Mouse (Mus musculus) megakaryocyte, embryonic 14.5 days (primary cell): Measurements from ENCODE around the gene Gm14692. TPM values are rescaled to one million over a fixed set of nuclear protein-coding genes. Genes with fewer than 3 reads are reported as not detected.
"Not testable (repeated sequence)": the region's sequence is repeated elsewhere in the genome, so short reads cannot be mapped to it uniquely, and the experiment has no call there.

Experiments
- H3K27me3 ChIP-seq: replicated peaks from 2 replicates; pipeline ENCODE3; 2012; ENCODE audit warnings: inconsistent platforms
- H3K36me3 ChIP-seq: replicated peaks from 2 replicates; pipeline ENCODE3; 2012; ENCODE audit warnings: low read length, inconsistent platforms, mixed read lengths
- H3K4me1 ChIP-seq: 2 replicates; pipeline ENCODE4 v1.6.1; 2012; ENCODE audit warnings: inconsistent platforms
- H3K4me3 ChIP-seq: replicated peaks from 2 replicates; pipeline ENCODE3; 2012; ENCODE audit warnings: moderate library complexity, mild to moderate bottlenecking, inconsistent platforms
- H3K9me3 ChIP-seq: 2 replicates; pipeline ENCODE4 v1.6.1; 2012; ENCODE audit warnings: inconsistent platforms
- polyA plus RNA-seq: library from polyadenylated mRNA; stranded (reverse); fragments of >175 nt; gene quantifications from 2 replicates; pipeline ENCODE4 v1.2.3, GENCODE M21; 2012; ENCODE audit warnings: low replicate concordance; ENCODE audit not compliant: insufficient read depth

Gm14692 gene
- not detected in 2 replicates for polyA plus RNA-seq

DNA sequence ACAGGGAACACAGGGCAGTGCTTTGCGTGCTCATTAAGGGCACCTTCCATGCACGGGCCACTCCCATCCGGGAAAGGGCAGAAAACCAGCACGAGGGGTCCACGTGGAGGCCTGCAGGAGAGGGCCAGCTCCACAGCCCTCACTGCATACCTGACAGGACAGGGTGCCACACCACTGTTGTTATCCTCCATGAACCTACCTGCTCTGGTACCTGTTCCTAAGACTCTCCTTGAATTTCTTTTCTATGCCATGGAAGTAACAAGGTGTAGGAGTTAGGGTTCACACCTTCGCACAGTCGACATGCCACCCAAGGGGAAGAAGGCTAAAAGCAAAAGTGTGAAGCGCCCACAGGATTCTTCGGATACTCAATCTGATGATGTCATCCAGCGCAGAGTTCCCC lies at the start of gene Gm14692:
Gm14692 (plus strand) TSS at position 301 of the 400 bp plus-strand sequence.
- H3K9me3 ChIP-seq, H3K27me3 ChIP-seq, H3K36me3 ChIP-seq, H3K4me1 ChIP-seq, H3K4me3 ChIP-seq: not testable (repeated sequence)

DNA sequence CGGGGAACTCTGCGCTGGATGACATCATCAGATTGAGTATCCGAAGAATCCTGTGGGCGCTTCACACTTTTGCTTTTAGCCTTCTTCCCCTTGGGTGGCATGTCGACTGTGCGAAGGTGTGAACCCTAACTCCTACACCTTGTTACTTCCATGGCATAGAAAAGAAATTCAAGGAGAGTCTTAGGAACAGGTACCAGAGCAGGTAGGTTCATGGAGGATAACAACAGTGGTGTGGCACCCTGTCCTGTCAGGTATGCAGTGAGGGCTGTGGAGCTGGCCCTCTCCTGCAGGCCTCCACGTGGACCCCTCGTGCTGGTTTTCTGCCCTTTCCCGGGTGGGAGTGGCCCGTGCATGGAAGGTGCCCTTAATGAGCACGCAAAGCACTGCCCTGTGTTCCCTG lies 2.0 kb upstream of the Gm14692 start, which contains the start of gene Gm1140:
Gm1140 (minus strand) TSS at position 101 of the 400 bp plus-strand sequence.
- H3K36me3 ChIP-seq, H3K27me3 ChIP-seq, H3K9me3 ChIP-seq, H3K4me3 ChIP-seq, H3K4me1 ChIP-seq: not testable (repeated sequence)

Other genes starting within 250 kb of the Gm14692 start
- gene Gm1140, start 2.1 kb upstream of the Gm14692 start, polyA plus RNA-seq = not detected in 2 replicates
- not detected in 2 replicates for gene 4933436I01Rik, start 225.8 kb downstream of the Gm14692 start, polyA plus RNA-seq